Mouse (Mus musculus): ENCODE results near the gene Nhlh1. TPM values are rescaled to one million over a fixed set of nuclear protein-coding genes. Genes with fewer than 3 reads are reported as not detected.
A peak's percentile ranks its signal among the peaks of the same experiment; 100 is the strongest.

The Nhlh1 gene
- polyA plus RNA-seq, 1 experiment from 2014 or later, result not detected

DNA sequence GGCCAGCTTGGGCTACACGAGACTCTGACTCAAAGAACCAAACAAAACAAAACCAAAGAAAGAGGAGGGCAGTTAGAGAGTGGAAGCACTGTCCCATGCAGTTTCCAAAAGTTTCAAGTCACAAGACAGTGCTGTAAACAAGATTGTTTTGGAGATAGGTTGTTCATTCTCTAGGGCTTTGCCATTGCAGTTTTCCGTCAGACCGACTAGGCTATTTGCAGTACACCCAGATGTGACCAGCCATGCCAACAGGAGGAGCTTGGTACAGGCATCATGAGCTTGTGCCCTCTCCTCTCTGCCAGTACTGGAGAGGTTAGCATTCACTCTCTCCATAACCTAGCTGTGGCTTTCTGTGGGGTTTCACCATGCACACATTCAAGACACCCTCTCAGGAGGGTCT lies 36.1 kb upstream of the Nhlh1 start:
- Histone ChIP-seq H3K27me3 (replicated peaks; ENCODE audit: insufficient read depth, low read length) (no peaks in the 10 kb centered on the region), H3K4me1 (ENCODE audit: insufficient read depth, low read depth, low read length) (no peaks in the 10 kb centered on the region), H3K36me3 (ENCODE audit: insufficient read depth, low read length) (peaks cover 55% of the 10 kb centered on the region; the same call in 1 of the 2 replicates), H3K27ac (ENCODE audit: low read length) (no peak overlapping the region), H3K4me2 (replicated peaks; ENCODE audit: low read depth, low read length) (no peak overlapping the region), H3K9ac (replicated peaks; ENCODE audit: low read depth) (no peak overlapping the region), H3K9me3 (ENCODE audit: low read length) (no peaks in the 10 kb centered on the region), H3K4me3 (ENCODE audit: low read depth, low read length) (no peak overlapping the region)
- ATAC-seq (no peak), DNase-seq (ENCODE audit: low spot score) (no peak)
- WGBS, result 61% methylated on average over 3 of the region's 3 CpGs
- TF ChIP-seq EP300 (IDR thresholded peaks at IDR 0.05) (no peak), CTCF (IDR thresholded peaks at IDR 0.05) (no peak)

DNA sequence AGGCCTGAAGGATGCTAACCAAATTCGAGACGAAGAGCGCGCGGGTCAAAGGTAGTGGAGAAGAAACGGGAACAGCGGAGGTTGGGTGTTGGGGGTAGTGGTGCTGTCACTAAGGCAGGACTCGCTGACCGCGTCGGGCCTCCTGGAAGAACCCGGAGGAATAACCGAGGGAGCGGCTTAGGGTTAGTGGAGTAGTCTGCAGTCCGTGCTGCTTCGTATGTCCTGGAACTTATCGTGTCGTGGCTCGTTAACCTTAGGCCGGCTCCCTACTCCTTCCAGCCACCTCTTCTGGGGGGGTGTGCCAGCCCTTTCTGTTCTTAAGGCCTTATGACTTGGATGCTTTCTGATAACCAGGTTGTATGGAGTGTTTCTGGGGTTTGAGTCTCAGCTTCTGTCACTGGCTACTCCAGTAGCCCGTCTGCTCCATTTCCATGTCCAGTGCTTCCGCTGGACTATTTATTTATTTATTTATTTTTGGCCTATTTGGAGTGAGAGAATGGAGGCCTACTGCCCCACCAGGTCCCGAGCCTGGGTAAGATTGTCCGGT lies 25.6 kb upstream of the Nhlh1 start:
- DNase-seq (ENCODE audit: low spot score), result peak; percentile 46
- peak overlapping the region; percentile 63 for H3K9ac ChIP-seq (replicated peaks; ENCODE audit: low read depth)
- peak overlapping the region; percentile 61 for H3K4me2 ChIP-seq (replicated peaks; ENCODE audit: low read depth, low read length)
- WGBS, result 1% methylated on average over 24 of the region's 24 CpGs
- H3K4me3 ChIP-seq (ENCODE audit: low read depth, low read length), result peak overlapping the region; percentile 73
- H3K27me3 ChIP-seq (replicated peaks; ENCODE audit: insufficient read depth, low read length), result no peaks in the 10 kb centered on the region
- TF ChIP-seq EP300 (IDR thresholded peaks at IDR 0.05) (no peak), CTCF (IDR thresholded peaks at IDR 0.05) (no peak)
- peak overlapping the region; percentile 83 for H3K27ac ChIP-seq (ENCODE audit: low read length)
- H3K9me3 ChIP-seq (ENCODE audit: low read length), result no peaks in the 10 kb centered on the region
- H3K4me1 ChIP-seq (ENCODE audit: insufficient read depth, low read depth, low read length), result peaks cover 7% of the 10 kb centered on the region; the same call in 1 of the 2 replicates
- peak; percentile 60 for ATAC-seq
- peaks cover 12% of the 10 kb centered on the region for H3K36me3 ChIP-seq (ENCODE audit: insufficient read depth, low read length)

- ATAC-seq, result peak; percentile 99
- Histone ChIP-seq H3K36me3 (ENCODE audit: insufficient read depth, low read length) (peaks cover 9% of the 10 kb centered on the region; the same call in 1 of the 2 replicates), H3K4me3 (ENCODE audit: low read depth, low read length) (peak within 1 kb of the TSS; percentile 73), H3K9me3 (ENCODE audit: low read length) (no peaks in the 10 kb centered on the region), H3K4me1 (ENCODE audit: insufficient read depth, low read depth, low read length) (peaks cover 7% of the 10 kb centered on the region; the same call in 1 of the 2 replicates), H3K9ac (replicated peaks; ENCODE audit: low read depth) (peak within 1 kb of the TSS; percentile 63), H3K27ac (ENCODE audit: low read length) (peak within 1 kb of the TSS; percentile 83), H3K4me2 (replicated peaks; ENCODE audit: low read depth, low read length) (peak within 1 kb of the TSS; percentile 61), H3K27me3 (replicated peaks; ENCODE audit: insufficient read depth, low read length) (no peaks in the 10 kb centered on the region)
- TF ChIP-seq EP300 (IDR thresholded peaks at IDR 0.05) (peak; percentile 53), CTCF (IDR thresholded peaks at IDR 0.05) (peak; percentile 64)
- DNase-seq (ENCODE audit: low spot score), result peak; percentile 97
- WGBS, result under 1% methylated on average over 40 of the region's 40 CpGs
Observed at GRCm38 (mm10) chr1:172082101-172082898, 24.9 kb upstream of the Nhlh1 start, which contains the start of the genes Copa and Ncstn. TSS of gene Copa (plus strand) at chr1:172082529. TSS of gene Ncstn (minus strand) at chr1:172082795.

DNA sequence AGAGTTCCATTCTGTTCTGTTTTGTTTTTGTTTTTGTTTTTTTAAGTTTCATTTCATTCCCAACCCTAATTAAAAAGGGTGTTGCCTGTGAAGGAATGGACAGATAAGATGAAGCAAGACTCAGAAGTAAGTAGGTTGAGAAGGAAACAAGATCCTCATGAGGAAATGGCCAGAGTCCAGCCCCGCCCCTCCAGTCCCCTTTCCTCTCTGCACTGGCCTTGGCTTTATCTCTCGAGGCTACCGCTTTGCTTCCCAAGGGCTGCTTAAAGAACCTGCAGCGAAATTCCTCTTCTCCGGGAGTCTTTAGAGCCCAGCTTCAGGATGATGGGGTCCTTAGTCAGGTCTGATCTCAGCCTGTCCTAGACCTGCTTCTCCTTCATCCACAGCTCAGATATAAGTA lies 20.6 kb upstream of the Nhlh1 start:
- Histone ChIP-seq H3K4me2 (replicated peaks; ENCODE audit: low read depth, low read length) (no peak overlapping the region), H3K27me3 (replicated peaks; ENCODE audit: insufficient read depth, low read length) (no peaks in the 10 kb centered on the region), H3K4me3 (ENCODE audit: low read depth, low read length) (no peak overlapping the region), H3K4me1 (ENCODE audit: insufficient read depth, low read depth, low read length) (no peaks in the 10 kb centered on the region), H3K36me3 (ENCODE audit: insufficient read depth, low read length) (peaks cover 24% of the 10 kb centered on the region; the same call in 1 of the 2 replicates), H3K27ac (ENCODE audit: low read length) (no peak overlapping the region), H3K9me3 (ENCODE audit: low read length) (no peaks in the 10 kb centered on the region), H3K9ac (replicated peaks; ENCODE audit: low read depth) (no peak overlapping the region)
- no peak for TF ChIP-seq EP300 (IDR thresholded peaks at IDR 0.05)
- no peak for TF ChIP-seq CTCF (IDR thresholded peaks at IDR 0.05)
- ATAC-seq (no peak), DNase-seq (ENCODE audit: low spot score) (no peak)
- WGBS, result 48% methylated on average over 5 of the region's 5 CpGs

DNA sequence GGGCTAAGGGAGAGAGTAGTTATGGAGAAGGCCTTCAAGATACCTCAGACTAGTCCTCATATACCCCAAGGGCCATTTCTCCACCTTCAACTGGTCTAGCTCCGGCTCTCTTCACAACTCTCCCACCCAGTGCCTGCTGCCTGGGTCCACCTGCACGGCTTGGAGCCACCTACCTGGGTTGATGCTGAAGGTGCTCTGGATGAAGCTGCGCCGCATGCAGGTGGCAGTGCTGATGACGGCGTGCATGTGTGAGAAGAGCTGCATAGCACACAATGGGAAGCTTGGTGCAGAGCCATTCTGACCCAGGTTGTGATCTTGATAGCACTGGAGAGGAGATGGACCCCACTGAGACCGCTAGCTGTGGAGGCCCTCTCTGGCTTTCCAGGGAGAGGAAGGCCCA lies 15.2 kb upstream of the Nhlh1 start:
- ATAC-seq, result no peak
- H3K4me1 ChIP-seq (ENCODE audit: insufficient read depth, low read depth, low read length), result no peaks in the 10 kb centered on the region
- no peak overlapping the region for H3K4me3 ChIP-seq (ENCODE audit: low read depth, low read length)
- no peak overlapping the region for H3K4me2 ChIP-seq (replicated peaks; ENCODE audit: low read depth, low read length)
- H3K9ac ChIP-seq (replicated peaks; ENCODE audit: low read depth), result no peak overlapping the region
- H3K27me3 ChIP-seq (replicated peaks; ENCODE audit: insufficient read depth, low read length), result no peaks in the 10 kb centered on the region
- DNase-seq (ENCODE audit: low spot score), result no peak
- TF ChIP-seq EP300 (IDR thresholded peaks at IDR 0.05) (no peak), CTCF (IDR thresholded peaks at IDR 0.05) (no peak)
- 96% methylated on average over 7 of the region's 7 CpGs for WGBS
- H3K27ac ChIP-seq (ENCODE audit: low read length), result no peak overlapping the region
- peaks cover 56% of the 10 kb centered on the region for H3K36me3 ChIP-seq (ENCODE audit: insufficient read depth, low read length)
- H3K9me3 ChIP-seq (ENCODE audit: low read length), result no peaks in the 10 kb centered on the region

- WGBS, result 81% methylated on average over 4 of the region's 4 CpGs
- Histone ChIP-seq H3K27ac (ENCODE audit: low read length) (no peak overlapping the region), H3K9me3 (ENCODE audit: low read length) (no peaks in the 10 kb centered on the region), H3K4me3 (ENCODE audit: low read depth, low read length) (no peak overlapping the region), H3K36me3 (ENCODE audit: insufficient read depth, low read length) (peaks cover 63% of the 10 kb centered on the region), H3K4me2 (replicated peaks; ENCODE audit: low read depth, low read length) (no peak overlapping the region), H3K4me1 (ENCODE audit: insufficient read depth, low read depth, low read length) (no peaks in the 10 kb centered on the region), H3K27me3 (replicated peaks; ENCODE audit: insufficient read depth, low read length) (no peaks in the 10 kb centered on the region), H3K9ac (replicated peaks; ENCODE audit: low read depth) (no peak overlapping the region)
- ATAC-seq (no peak), DNase-seq (ENCODE audit: low spot score) (no peak)
- TF ChIP-seq EP300 (IDR thresholded peaks at IDR 0.05), result no peak
- TF ChIP-seq CTCF (IDR thresholded peaks at IDR 0.05), result no peak
Observed at GRCm38 (mm10) chr1:172071556-172071955, 14.2 kb upstream of the Nhlh1 start.

Measured in lung, postnatal 0 days (tissue).